Mouse (Mus musculus): ENCODE results near the gene Slc43a2.
"Not testable (repeated sequence)": the region's sequence is repeated elsewhere in the genome, so short reads cannot be mapped to it uniquely, and the experiment has no call there.

Slc43a2 gene

GRCm38 (mm10) chr11:75550200-75550946 is 18.9 kb downstream of the Slc43a2 start:
- no peak for DNase-seq (ENCODE audit: low read depth, low spot score)

GRCm38 (mm10) chr11:75551321-75551720 is 19.8 kb downstream of the Slc43a2 start:
- DNase-seq (ENCODE audit: low read depth, low spot score) = no peak

- peak; percentile 86 for DNase-seq (ENCODE audit: low read depth, low spot score)
Measured at GRCm38 (mm10) chr11:75551961-75552441, 20.5 kb downstream of the Slc43a2 start.

GRCm38 (mm10) chr11:75552906-75553482 is 21.5 kb downstream of the Slc43a2 start:
- DNase-seq (ENCODE audit: low read depth, low spot score) = no peak

GRCm38 (mm10) chr11:75556006-75556405 is 24.5 kb downstream of the Slc43a2 start:
- DNase-seq (ENCODE audit: low read depth, low spot score) = not testable (repeated sequence)

- no peak for DNase-seq (ENCODE audit: low read depth, low spot score)
Measured at GRCm38 (mm10) chr11:75557142-75557541, 25.6 kb downstream of the Slc43a2 start.

- DNase-seq (ENCODE audit: low read depth, low spot score) = no peak
Measured at GRCm38 (mm10) chr11:75558101-75558500, 26.6 kb downstream of the Slc43a2 start.

GRCm38 (mm10) chr11:75559870-75560504 is 28.5 kb downstream of the Slc43a2 start:
- DNase-seq (ENCODE audit: low read depth, low spot score) = peak; percentile 48

- DNase-seq (ENCODE audit: low read depth, low spot score) = no peak
Measured at GRCm38 (mm10) chr11:75560530-75561409, 29.3 kb downstream of the Slc43a2 start.

- no peak for DNase-seq (ENCODE audit: low read depth, low spot score)
Measured at GRCm38 (mm10) chr11:75561410-75561791, 29.9 kb downstream of the Slc43a2 start.

- DNase-seq (ENCODE audit: low read depth, low spot score) = peak; percentile 80
Measured at GRCm38 (mm10) chr11:75562840-75563239, 31.3 kb downstream of the Slc43a2 start.

- peak; percentile 69 for DNase-seq (ENCODE audit: low read depth, low spot score)
Measured at GRCm38 (mm10) chr11:75563851-75564548, 32.5 kb downstream of the Slc43a2 start.

- peak; percentile 93 for DNase-seq (ENCODE audit: low read depth, low spot score)
Measured at GRCm38 (mm10) chr11:75565849-75566248, 34.4 kb downstream of the Slc43a2 start.

GRCm38 (mm10) chr11:75566276-75567196 is 35.0 kb downstream of the Slc43a2 start:
- peak; percentile 51 for DNase-seq (ENCODE audit: low read depth, low spot score)

GRCm38 (mm10) chr11:75567346-75568114 is 36.0 kb downstream of the Slc43a2 start:
- peak; percentile 89 for DNase-seq (ENCODE audit: low read depth, low spot score)

- no peak for DNase-seq (ENCODE audit: low read depth, low spot score)
Measured at GRCm38 (mm10) chr11:75568115-75568511, 36.6 kb downstream of the Slc43a2 start.

- DNase-seq (ENCODE audit: low read depth, low spot score) = no peak
Measured at GRCm38 (mm10) chr11:75568962-75569361, 37.5 kb downstream of the Slc43a2 start.

- DNase-seq (ENCODE audit: low read depth, low spot score) = peak; percentile 92
Measured at GRCm38 (mm10) chr11:75570375-75571125, 39.1 kb downstream of the Slc43a2 start.
